Mouse (Mus musculus) lung, postnatal 0 days (tissue): ENCODE results near the gene Ece1. TPM values are rescaled to one million over a fixed set of nuclear protein-coding genes. Genes with fewer than 3 reads are reported as not detected.
A peak's percentile ranks its signal among the peaks of the same experiment; 100 is the strongest.

Experiments
- ATAC-seq: fragments of 200-750 bp; cut with Nextera tagmentation; 2 replicates; pipeline ENCODE4 v1.8.0; 2017; ENCODE audit warnings: moderate library complexity
- DNase-seq: peaks from one replicate; pipeline ENCODE4 v3.0.0-alpha.2; 2016; ENCODE audit warnings: low spot score
- H3K27ac ChIP-seq: fragments of 300-500 bp; sonication (generic); 2 replicates; pipeline ENCODE4 v1.5.1; 2014; ENCODE audit warnings: antibody characterized with exemption, mild to moderate bottlenecking, low read length, mixed read lengths
- H3K27me3 ChIP-seq: fragments of 300-500 bp; sonication (generic); replicated peaks from 2 replicates; pipeline ENCODE4 v1.6.1; 2014; ENCODE audit warnings: low read length, mixed read lengths; ENCODE audit not compliant: insufficient read depth
- H3K36me3 ChIP-seq: fragments of 300-500 bp; sonication (generic); 2 replicates; pipeline ENCODE4 v1.6.1; 2014; ENCODE audit warnings: low read length, mixed read lengths; ENCODE audit not compliant: insufficient read depth
- H3K4me1 ChIP-seq: fragments of 300-500 bp; sonication (generic); 2 replicates; pipeline ENCODE4 v1.6.1; 2014; ENCODE audit warnings: antibody characterized with exemption, low read depth, low read length, mixed read lengths; ENCODE audit not compliant: insufficient read depth
- H3K4me2 ChIP-seq: fragments of 300-500 bp; sonication (generic); replicated peaks from 2 replicates; pipeline ENCODE4 v1.6.1; 2014; ENCODE audit warnings: low read depth, mild to moderate bottlenecking, low read length, moderate library complexity, mixed read lengths
- H3K4me3 ChIP-seq: fragments of 300-500 bp; sonication (generic); 2 replicates; pipeline ENCODE4 v1.5.1; 2014; ENCODE audit warnings: low read depth, low read length
- H3K9ac ChIP-seq: fragments of 300-500 bp; sonication (generic); replicated peaks from 2 replicates; pipeline ENCODE4 v1.6.1; 2014; ENCODE audit warnings: low read depth, mild to moderate bottlenecking
- H3K9me3 ChIP-seq: fragments of 300-500 bp; sonication (generic); 2 replicates; pipeline ENCODE4 v1.6.1; 2016; ENCODE audit warnings: low read length, mixed read lengths
- CTCF ChIP-seq: IDR thresholded peaks from 2 replicates; pipeline ENCODE4 v1.5.1; 2016; ENCODE audit warnings: antibody characterized with exemption, mild to moderate bottlenecking
- EP300 ChIP-seq: IDR thresholded peaks from 2 replicates; pipeline ENCODE4 v1.6.1; 2016; ENCODE audit warnings: antibody characterized with exemption, mild to moderate bottlenecking, control low read depth
- WGBS: fragments of 180-500 bp; shearing (Covaris S2); extraction: QIAGEN DNeasy Blood & Tissue Kit; methylation state at CpG from one replicate; pipeline ENCODE4 v1.1.7; 2014; 5-methylcytosine and 5-hydroxymethylcytosine counted together
- polyA plus RNA-seq: library from polyadenylated mRNA; unstranded; fragments of >200 nt; fragmentation: Nextera tagmentation; extraction: Ambion mirVana; gene quantifications from 2 replicates; pipeline ENCODE4 v1.2.1, GENCODE M21; 2015

Ece1 gene
- polyA plus RNA-seq, 1 experiment from 2014 or later = 80.9 TPM

DNA sequence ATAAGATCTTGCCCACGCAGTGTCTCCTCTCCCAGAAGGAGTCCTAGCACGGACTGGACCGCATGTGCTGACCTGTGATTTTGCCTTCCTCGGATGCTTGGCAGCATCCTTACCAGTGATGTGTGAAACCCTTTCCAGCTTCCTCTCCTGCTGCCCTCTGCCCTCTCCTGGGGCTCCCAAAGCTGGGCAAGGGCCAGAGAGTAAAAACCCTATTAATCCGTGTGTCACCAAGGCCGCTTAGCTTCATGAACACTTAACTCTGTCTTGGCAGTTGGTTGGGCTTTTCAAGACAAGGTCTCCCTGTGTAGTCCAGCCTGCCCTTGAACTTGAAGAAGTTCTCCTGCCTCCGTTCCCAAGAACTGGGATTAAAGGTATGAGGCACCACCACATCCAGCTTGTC lies 65.1 kb downstream of the Ece1 start:
- 60% methylated on average over 7 of the region's 7 CpGs for WGBS
- Histone ChIP-seq H3K27ac (no peak overlapping the region), H3K36me3 (no peaks in the 10 kb centered on the region), H3K4me1 (peaks cover 9% of the 10 kb centered on the region; the same call in 1 of the 2 replicates), H3K4me3 (no peak overlapping the region), H3K27me3 (no peaks in the 10 kb centered on the region), H3K9ac (no peak overlapping the region), H3K4me2 (no peak overlapping the region), H3K9me3 (no peaks in the 10 kb centered on the region)
- DNase-seq = no peak
- ATAC-seq = no peak
- TF ChIP-seq CTCF (no peak), EP300 (no peak)

DNA sequence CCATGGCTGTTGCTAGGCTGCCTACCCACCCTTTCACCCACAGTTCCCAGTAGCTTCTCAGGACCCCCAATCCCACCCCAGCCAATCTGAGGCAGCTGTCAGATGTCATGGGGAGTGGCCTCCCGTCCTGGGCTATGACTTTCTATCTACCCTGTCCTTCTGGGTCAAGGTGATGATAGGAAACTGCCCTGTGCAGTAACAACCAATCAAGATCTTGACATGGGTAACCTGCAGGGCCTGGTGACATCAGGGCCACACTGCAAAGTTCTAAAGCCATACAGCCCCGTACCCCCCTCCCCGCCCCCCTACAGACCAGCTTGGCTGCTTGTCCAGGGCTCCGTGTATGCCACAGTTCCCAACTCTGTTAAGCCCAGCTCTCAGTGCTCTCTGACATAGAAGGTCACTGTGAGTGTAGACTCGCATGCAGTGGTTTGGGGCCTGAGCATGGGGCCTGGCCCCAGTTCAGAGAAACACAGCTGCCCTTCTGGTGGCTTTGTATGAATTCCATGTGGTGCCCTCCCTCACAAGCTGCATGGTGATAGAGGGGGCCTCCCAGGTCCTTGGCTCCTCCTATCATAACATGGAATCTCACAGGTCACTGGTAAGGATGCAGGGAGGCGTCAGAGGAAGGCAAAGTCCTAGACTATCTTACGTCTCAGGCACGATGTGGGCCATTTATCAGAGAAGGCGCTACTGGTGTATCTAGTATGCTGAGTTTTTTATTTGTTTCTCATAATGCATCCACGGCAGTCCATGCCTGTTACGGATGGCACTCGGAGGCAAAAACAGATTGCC lies 65.9 kb downstream of the Ece1 start:
- peaks cover 15% of the 10 kb centered on the region; the same call in 1 of the 2 replicates for H3K4me1 ChIP-seq
- DNase-seq (no peak), ATAC-seq (no peak)
- H3K27me3 ChIP-seq = no peaks in the 10 kb centered on the region
- H3K4me3 ChIP-seq = no peak overlapping the region
- no peaks in the 10 kb centered on the region for H3K36me3 ChIP-seq
- H3K4me2 ChIP-seq = no peak overlapping the region
- no peak overlapping the region for H3K9ac ChIP-seq
- H3K27ac ChIP-seq = no peak overlapping the region
- WGBS = 89% methylated on average over 12 of the region's 12 CpGs
- H3K9me3 ChIP-seq = no peaks in the 10 kb centered on the region
- TF ChIP-seq CTCF = no peak
- no peak for TF ChIP-seq EP300

DNA sequence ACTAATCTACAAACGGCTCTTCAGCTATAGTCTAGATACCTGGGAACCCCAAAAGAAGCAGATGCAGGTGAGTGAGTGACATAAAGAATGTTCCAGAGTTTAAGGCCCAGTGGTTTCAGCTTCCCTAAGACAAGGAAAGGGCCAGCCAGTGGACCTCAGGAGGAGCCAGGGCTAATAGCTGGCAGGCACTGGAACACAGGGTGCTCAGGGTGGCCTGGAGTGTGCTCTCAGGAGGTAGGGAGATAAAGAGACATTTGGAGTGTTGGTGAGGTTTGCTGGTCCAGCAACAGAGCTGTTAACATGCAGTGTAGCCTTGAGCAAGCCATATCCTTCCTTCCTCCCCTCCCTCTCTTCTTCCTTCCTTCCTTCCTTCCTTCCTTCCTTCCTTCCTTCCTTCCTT lies 66.8 kb downstream of the Ece1 start:
- Histone ChIP-seq H3K27me3 (no peaks in the 10 kb centered on the region), H3K4me2 (no peak overlapping the region), H3K9ac (no peak overlapping the region), H3K9me3 (no peaks in the 10 kb centered on the region), H3K36me3 (no peaks in the 10 kb centered on the region), H3K4me1 (peaks cover 15% of the 10 kb centered on the region; the same call in 1 of the 2 replicates), H3K4me3 (no peak overlapping the region), H3K27ac (peak overlapping the region; percentile 59; the same call in 1 of the 2 replicates)
- WGBS = 74% methylated on average over 1 of the region's 1 CpGs
- ATAC-seq = no peak
- TF ChIP-seq EP300 (peak; percentile 15; the same call in 1 of the 2 replicates), CTCF (no peak)
- DNase-seq = no peak

DNA sequence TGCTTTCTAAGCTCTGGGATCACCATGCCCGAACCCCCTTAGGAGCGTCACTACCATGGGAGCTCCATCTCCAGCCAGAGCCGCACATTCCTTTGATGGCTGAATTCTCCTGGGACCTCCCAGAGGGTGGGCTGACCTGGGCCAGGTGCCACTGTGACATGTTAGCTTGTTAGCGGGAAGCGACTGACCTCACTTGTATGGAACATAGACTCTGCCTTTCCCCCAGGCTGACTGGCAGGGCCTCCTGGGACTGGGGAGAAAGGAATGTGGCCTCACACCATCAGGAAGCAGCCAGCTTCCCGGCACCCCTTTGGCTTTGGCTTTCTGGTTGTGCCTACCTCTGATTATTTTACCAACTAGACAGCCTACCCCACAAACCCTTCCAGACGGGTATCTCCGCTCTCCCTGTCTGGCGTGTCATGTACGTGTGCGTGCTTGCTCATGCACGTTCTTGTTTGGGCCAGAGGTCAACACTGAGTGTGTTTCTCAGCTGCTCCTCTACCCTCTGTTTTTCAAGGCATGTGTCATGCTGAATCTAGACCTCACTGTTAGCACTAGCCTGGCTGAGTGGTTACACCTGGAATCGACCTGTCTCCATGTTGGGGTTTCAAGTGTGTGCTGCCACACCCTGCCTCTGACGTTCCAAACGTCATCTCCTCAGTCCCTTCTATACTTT lies 67.4 kb downstream of the Ece1 start:
- peak; percentile 8; the same call in 1 of the 2 replicates for ATAC-seq
- peak overlapping the region; percentile 91 for H3K27ac ChIP-seq
- H3K27me3 ChIP-seq = no peaks in the 10 kb centered on the region
- H3K36me3 ChIP-seq = no peaks in the 10 kb centered on the region
- H3K4me2 ChIP-seq = no peak overlapping the region
- peaks cover 15% of the 10 kb centered on the region; the same call in 1 of the 2 replicates for H3K4me1 ChIP-seq
- H3K4me3 ChIP-seq = no peak overlapping the region
- H3K9me3 ChIP-seq = no peaks in the 10 kb centered on the region
- TF ChIP-seq EP300 (peak; percentile 41; the same call in 1 of the 2 replicates), CTCF (no peak)
- 48% methylated on average over 15 of the region's 15 CpGs for WGBS
- H3K9ac ChIP-seq = no peak overlapping the region
- DNase-seq = peak; percentile 70

DNA sequence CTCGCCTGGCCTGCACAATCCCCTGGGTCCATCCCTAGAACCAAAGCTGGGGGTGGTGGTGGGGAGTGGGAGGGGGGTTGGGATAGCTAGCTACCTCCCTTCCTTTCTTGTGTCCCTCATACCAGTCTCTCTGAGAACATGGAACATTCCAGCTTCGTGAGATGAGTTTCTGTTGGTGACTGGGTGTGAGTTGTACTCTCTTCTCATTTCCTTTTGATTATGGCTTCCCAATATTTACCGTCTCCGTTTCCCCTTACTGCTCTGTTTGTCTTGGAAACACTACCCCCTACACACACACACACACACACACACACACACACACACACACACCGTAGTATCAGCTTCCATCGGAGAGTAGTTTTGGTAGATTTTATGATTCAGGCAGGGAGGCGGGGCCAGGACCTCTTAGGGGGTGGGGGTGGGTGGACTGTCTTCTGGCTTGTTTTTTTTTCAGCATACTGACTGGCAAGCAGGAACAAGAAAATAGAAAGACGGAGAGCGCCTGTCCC lies 68.5 kb downstream of the Ece1 start:
- ATAC-seq = peak; percentile 36
- TF ChIP-seq EP300 (no peak), CTCF (no peak)
- Histone ChIP-seq H3K36me3 (peaks cover 5% of the 10 kb centered on the region; the same call in 1 of the 2 replicates), H3K9me3 (no peaks in the 10 kb centered on the region), H3K4me1 (peaks cover 15% of the 10 kb centered on the region; the same call in 1 of the 2 replicates), H3K4me3 (no peak overlapping the region), H3K9ac (no peak overlapping the region), H3K27ac (peak overlapping the region; percentile 91), H3K27me3 (no peaks in the 10 kb centered on the region), H3K4me2 (peak overlapping the region; percentile 23)
- no peak for DNase-seq
- WGBS = 11% methylated on average over 9 of the region's 9 CpGs
